Mouse (Mus musculus) cerebellum, adult 2 months (tissue): ENCODE measurements around the gene Tradd.
"Not testable (repeated sequence)": the region's sequence is repeated elsewhere in the genome, so short reads cannot be mapped to it uniquely, and the experiment has no call there.

Experiments
- CTCF ChIP-seq: fragments of 200-500 bp; IDR thresholded peaks from 2 replicates; pipeline ENCODE4 v1.5.1; 2011; ENCODE audit warnings: low read depth, mild to moderate bottlenecking, control low read depth, low read length, moderate library complexity, borderline replicate concordance; ENCODE audit not compliant: insufficient read depth
- POLR2A ChIP-seq: fragments of 200-500 bp; IDR thresholded peaks from 2 replicates; pipeline ENCODE4 v1.6.1; 2011; ENCODE audit warnings: low read length, control low read depth, borderline replicate concordance; ENCODE audit not compliant: insufficient read depth

DNA sequence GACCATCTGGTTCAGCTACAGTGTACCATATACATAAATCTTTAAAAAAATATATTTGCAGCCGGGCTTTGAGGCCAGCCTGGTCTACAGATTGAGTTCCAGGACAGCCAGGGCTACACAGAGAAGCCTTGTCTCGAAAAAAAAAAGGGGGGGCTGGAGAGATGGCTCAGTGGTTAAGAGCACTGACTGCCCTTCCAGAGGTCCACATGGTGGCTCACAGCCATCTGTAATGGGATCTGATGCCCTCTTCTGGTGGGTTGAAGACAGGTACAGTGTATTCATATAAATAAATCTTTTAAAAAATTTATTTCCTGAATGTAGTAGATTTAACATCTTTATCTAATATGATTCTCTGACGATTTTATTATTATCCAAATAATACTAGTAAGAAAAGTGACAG, 27.4 kb upstream of the Tradd start:
- TF ChIP-seq POLR2A, CTCF: not testable (repeated sequence)
